Mouse (Mus musculus): ENCODE data around the gene Psma3. TPM values are rescaled to one million over a fixed set of nuclear protein-coding genes. Genes with fewer than 3 reads are reported as not detected.

The Psma3 gene
- polyA plus RNA-seq, 1 experiment from 2014 or later = 595 TPM

- Histone ChIP-seq H3K9me3 (ENCODE audit: control insufficient read depth, low read depth, low read length) (no peaks in the 10 kb centered on the region), H3K36me3 (ENCODE audit: control insufficient read depth, insufficient read depth, low read length) (peaks cover 69% of the 10 kb centered on the region), H3K4me2 (replicated peaks; ENCODE audit: low read depth, low read length) (no peak overlapping the region), H3K4me3 (ENCODE audit: low read depth, low read length) (no peak overlapping the region), H3K4me1 (ENCODE audit: control insufficient read depth, insufficient read depth, low read length) (no peaks in the 10 kb centered on the region), H3K27ac (ENCODE audit: low read length) (no peak overlapping the region), H3K27me3 (ENCODE audit: control insufficient read depth, insufficient read depth, low read length) (no peaks in the 10 kb centered on the region), H3K9ac (replicated peaks; ENCODE audit: low read depth, low read length) (no peak overlapping the region)
- ATAC-seq (ENCODE audit: insufficient number of reproducible peaks, insufficient read depth, low FRiP score, low read depth) = no peak
- WGBS = 92% methylated on average over 7 of the region's 7 CpGs
These were observed 10.6 kb downstream of the Psma3 start for GRCm38 (mm10) chr12:70984855-70985550.

GRCm38 (mm10) chr12:70997225-70997624 is 22.8 kb downstream of the Psma3 start:
- H3K4me1 ChIP-seq (ENCODE audit: control insufficient read depth, insufficient read depth, low read length) = peaks cover 9% of the 10 kb centered on the region
- ATAC-seq (ENCODE audit: insufficient number of reproducible peaks, insufficient read depth, low FRiP score, low read depth) = no peak

GRCm38 (mm10) chr12:70999423-70999903 is 25.0 kb downstream of the Psma3 start:
- 21% methylated on average over 5 of the region's 5 CpGs for WGBS
- Histone ChIP-seq H3K9me3 (ENCODE audit: control insufficient read depth, low read depth, low read length) (no peaks in the 10 kb centered on the region), H3K36me3 (ENCODE audit: control insufficient read depth, insufficient read depth, low read length) (peaks cover 26% of the 10 kb centered on the region), H3K27ac (ENCODE audit: low read length) (peak overlapping the region; percentile 80; the same call in 1 of the 2 replicates), H3K4me1 (ENCODE audit: control insufficient read depth, insufficient read depth, low read length) (peaks cover 9% of the 10 kb centered on the region), H3K9ac (replicated peaks; ENCODE audit: low read depth, low read length) (no peak overlapping the region), H3K4me2 (replicated peaks; ENCODE audit: low read depth, low read length) (peak overlapping the region; percentile 12; the same call in 1 of the 2 replicates), H3K27me3 (ENCODE audit: control insufficient read depth, insufficient read depth, low read length) (no peaks in the 10 kb centered on the region), H3K4me3 (ENCODE audit: low read depth, low read length) (no peak overlapping the region)
- ATAC-seq (ENCODE audit: insufficient number of reproducible peaks, insufficient read depth, low FRiP score, low read depth) = no peak

More at GRCm38 (mm10) chr12:70997225-70997624, 22.8 kb downstream of the Psma3 start:
- H3K27ac ChIP-seq (ENCODE audit: low read length) = no peak overlapping the region
- H3K9me3 ChIP-seq (ENCODE audit: control insufficient read depth, low read depth, low read length) = no peaks in the 10 kb centered on the region
- no peak overlapping the region for H3K9ac ChIP-seq (replicated peaks; ENCODE audit: low read depth, low read length)
- H3K36me3 ChIP-seq (ENCODE audit: control insufficient read depth, insufficient read depth, low read length) = peaks cover 36% of the 10 kb centered on the region
- H3K27me3 ChIP-seq (ENCODE audit: control insufficient read depth, insufficient read depth, low read length) = no peaks in the 10 kb centered on the region
- WGBS = 94% methylated on average over 5 of the region's 5 CpGs
- no peak overlapping the region for H3K4me2 ChIP-seq (replicated peaks; ENCODE audit: low read depth, low read length)
- no peak overlapping the region for H3K4me3 ChIP-seq (ENCODE audit: low read depth, low read length)

GRCm38 (mm10) chr12:71000344-71000743 is 25.9 kb downstream of the Psma3 start:
- 86% methylated on average over 1 of the region's 1 CpGs for WGBS
- Histone ChIP-seq H3K4me2 (replicated peaks; ENCODE audit: low read depth, low read length) (no peak overlapping the region), H3K27me3 (ENCODE audit: control insufficient read depth, insufficient read depth, low read length) (no peaks in the 10 kb centered on the region), H3K4me1 (ENCODE audit: control insufficient read depth, insufficient read depth, low read length) (peaks cover 9% of the 10 kb centered on the region), H3K9ac (replicated peaks; ENCODE audit: low read depth, low read length) (no peak overlapping the region), H3K36me3 (ENCODE audit: control insufficient read depth, insufficient read depth, low read length) (peaks cover 31% of the 10 kb centered on the region), H3K9me3 (ENCODE audit: control insufficient read depth, low read depth, low read length) (no peaks in the 10 kb centered on the region), H3K27ac (ENCODE audit: low read length) (peak overlapping the region; percentile 80; the same call in 1 of the 2 replicates), H3K4me3 (ENCODE audit: low read depth, low read length) (no peak overlapping the region)
- ATAC-seq (ENCODE audit: insufficient number of reproducible peaks, insufficient read depth, low FRiP score, low read depth) = no peak

GRCm38 (mm10) chr12:71001456-71001855 is 27.0 kb downstream of the Psma3 start:
- Histone ChIP-seq H3K36me3 (ENCODE audit: control insufficient read depth, insufficient read depth, low read length) (peaks cover 32% of the 10 kb centered on the region), H3K27me3 (ENCODE audit: control insufficient read depth, insufficient read depth, low read length) (no peaks in the 10 kb centered on the region), H3K27ac (ENCODE audit: low read length) (no peak overlapping the region), H3K4me1 (ENCODE audit: control insufficient read depth, insufficient read depth, low read length) (peaks cover 9% of the 10 kb centered on the region), H3K9me3 (ENCODE audit: control insufficient read depth, low read depth, low read length) (no peaks in the 10 kb centered on the region), H3K4me2 (replicated peaks; ENCODE audit: low read depth, low read length) (no peak overlapping the region), H3K9ac (replicated peaks; ENCODE audit: low read depth, low read length) (no peak overlapping the region), H3K4me3 (ENCODE audit: low read depth, low read length) (no peak overlapping the region)
- 79% methylated on average over 6 of the region's 6 CpGs for WGBS
- no peak for ATAC-seq (ENCODE audit: insufficient number of reproducible peaks, insufficient read depth, low FRiP score, low read depth)

- H3K27ac ChIP-seq (ENCODE audit: low read length) = no peak overlapping the region
- ATAC-seq (ENCODE audit: insufficient number of reproducible peaks, insufficient read depth, low FRiP score, low read depth) = no peak
- peaks cover 46% of the 10 kb centered on the region for H3K36me3 ChIP-seq (ENCODE audit: control insufficient read depth, insufficient read depth, low read length)
- no peaks in the 10 kb centered on the region for H3K9me3 ChIP-seq (ENCODE audit: control insufficient read depth, low read depth, low read length)
- no peak overlapping the region for H3K4me2 ChIP-seq (replicated peaks; ENCODE audit: low read depth, low read length)
- peaks cover 4% of the 10 kb centered on the region; the same call in 1 of the 2 replicates for H3K4me1 ChIP-seq (ENCODE audit: control insufficient read depth, insufficient read depth, low read length)
- no peak overlapping the region for H3K9ac ChIP-seq (replicated peaks; ENCODE audit: low read depth, low read length)
- no peak overlapping the region for H3K4me3 ChIP-seq (ENCODE audit: low read depth, low read length)
- no peaks in the 10 kb centered on the region for H3K27me3 ChIP-seq (ENCODE audit: control insufficient read depth, insufficient read depth, low read length)
- WGBS = 92% methylated on average over 5 of the region's 6 CpGs
These were observed 29.5 kb downstream of the Psma3 start for GRCm38 (mm10) chr12:71003760-71004426.

GRCm38 (mm10) chr12:71006141-71006540 is 31.7 kb downstream of the Psma3 start:
- ATAC-seq (ENCODE audit: insufficient number of reproducible peaks, insufficient read depth, low FRiP score, low read depth) = no peak
- Histone ChIP-seq H3K36me3 (ENCODE audit: control insufficient read depth, insufficient read depth, low read length) (peaks cover 56% of the 10 kb centered on the region), H3K27ac (ENCODE audit: low read length) (no peak overlapping the region), H3K9ac (replicated peaks; ENCODE audit: low read depth, low read length) (no peak overlapping the region), H3K4me2 (replicated peaks; ENCODE audit: low read depth, low read length) (no peak overlapping the region), H3K4me3 (ENCODE audit: low read depth, low read length) (no peak overlapping the region), H3K4me1 (ENCODE audit: control insufficient read depth, insufficient read depth, low read length) (no peaks in the 10 kb centered on the region), H3K27me3 (ENCODE audit: control insufficient read depth, insufficient read depth, low read length) (no peaks in the 10 kb centered on the region), H3K9me3 (ENCODE audit: control insufficient read depth, low read depth, low read length) (no peaks in the 10 kb centered on the region)
- 98% methylated on average over 6 of the region's 6 CpGs for WGBS

GRCm38 (mm10) chr12:71006901-71007300 is 32.5 kb downstream of the Psma3 start:
- Histone ChIP-seq H3K27me3 (ENCODE audit: control insufficient read depth, insufficient read depth, low read length) (no peaks in the 10 kb centered on the region), H3K4me1 (ENCODE audit: control insufficient read depth, insufficient read depth, low read length) (no peaks in the 10 kb centered on the region), H3K9me3 (ENCODE audit: control insufficient read depth, low read depth, low read length) (no peaks in the 10 kb centered on the region), H3K36me3 (ENCODE audit: control insufficient read depth, insufficient read depth, low read length) (peaks cover 56% of the 10 kb centered on the region), H3K27ac (ENCODE audit: low read length) (no peak overlapping the region), H3K4me2 (replicated peaks; ENCODE audit: low read depth, low read length) (no peak overlapping the region), H3K4me3 (ENCODE audit: low read depth, low read length) (no peak overlapping the region), H3K9ac (replicated peaks; ENCODE audit: low read depth, low read length) (no peak overlapping the region)
- ATAC-seq (ENCODE audit: insufficient number of reproducible peaks, insufficient read depth, low FRiP score, low read depth) = no peak
- 80% methylated on average over 7 of the region's 7 CpGs for whole genome bisulfite sequencing
